Mouse (Mus musculus): ENCODE measurements around the gene Rhag.

DNA sequence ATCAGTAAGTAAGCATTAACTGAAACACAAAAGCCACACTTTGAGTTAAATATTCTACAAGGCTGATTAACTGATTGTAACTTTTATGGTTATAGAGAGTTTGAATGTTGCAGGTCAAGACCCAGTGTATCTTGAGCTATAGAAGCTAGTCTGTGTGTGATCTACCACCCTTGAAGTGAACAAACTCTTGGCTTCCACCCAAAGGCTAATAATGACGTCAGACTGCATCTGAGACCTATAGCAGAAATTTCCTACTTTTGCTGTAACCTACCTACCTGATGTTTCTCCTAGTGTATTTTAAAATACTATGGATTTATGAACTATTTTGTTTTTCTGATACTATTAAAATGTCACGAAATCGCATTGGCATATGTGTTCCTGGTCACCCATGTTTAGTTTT is 63.8 kb downstream of the Rhag start:
- TF ChIP-seq GATA1 (IDR thresholded peaks at IDR 0.05; ENCODE audit: borderline replicate concordance, low read length), result no peak
- no peak for TF ChIP-seq FLI1 (IDR thresholded peaks at IDR 0.05; ENCODE audit: low read length)

Data from megakaryocyte, embryonic 14.5 days (primary cell).